Comparison of ENCODE assay signal across 9 mouse cellular contexts in the genomic region with DNA sequence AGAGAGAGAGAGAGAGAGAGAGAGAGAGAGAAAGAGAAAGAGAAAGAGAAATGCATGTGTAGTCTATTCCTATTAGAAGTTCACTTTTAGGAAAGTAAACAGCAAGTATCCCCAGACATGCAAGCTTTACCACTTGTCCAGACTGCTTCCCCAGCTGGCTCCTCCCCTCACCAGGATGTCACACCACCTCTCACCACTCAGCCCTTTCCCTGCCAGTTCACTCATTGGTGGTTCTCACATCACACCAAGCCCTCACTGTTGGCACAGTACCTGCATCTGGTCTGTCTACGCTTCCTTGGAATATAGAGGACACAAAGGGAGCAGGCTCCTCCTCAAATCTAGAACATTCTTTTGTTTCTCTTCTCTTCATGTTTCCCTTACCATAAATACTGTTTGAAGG. TPM values are rescaled to one million over a fixed set of nuclear protein-coding genes. Genes with fewer than 3 reads are reported as not detected.
A peak's percentile ranks its signal among the peaks of the same experiment; 100 is the strongest.
DNase-seq lines count a peak whose midpoint lies in the region; ATAC-seq and TF ChIP-seq lines count a peak whose summit lies in the region.
"Had no signal": no experiment of that assay in that cellular context is flagged by ENCODE, and none has a peak within 500 bp of the region (broad histone marks: within the 10 kb centered on the region; RNA-seq: fewer than 3 reads in every experiment).

No protein-coding gene starts in this region.

- no peak for TF ChIP-seq CTCF in intestine, postnatal 0 days (IDR thresholded peaks at IDR 0.05; ENCODE audit: low read depth)
- no peak for TF ChIP-seq CTCF in layer of hippocampus, adult 2 months (conservative IDR thresholded peaks at IDR 0.05)

- H3K4me1 ChIP-seq in intestine, postnatal 0 days (replicated peaks; ENCODE audit: control insufficient read depth, insufficient read depth, low read length), result peaks cover 10% of the 10 kb centered on the region; the same call in 1 of the 2 replicates
- 0 out of 2 replicates have a peak, but pooled peaks cover 5% of the 10 kb centered on the region for H3K4me1 ChIP-seq in stomach, embryonic 15.5 days

- ATAC-seq in intestine, postnatal 0 days, result peak; percentile 65
- ATAC-seq in stomach, embryonic 15.5 days (ENCODE audit: insufficient read depth, low FRiP score, low read depth), result peak; percentile 65; the same call in 1 of the 2 replicates

- no peaks in the 10 kb centered on the region for H3K9me3 ChIP-seq in intestine, postnatal 0 days (ENCODE audit: control insufficient read depth)
- no peaks in the 10 kb centered on the region for H3K9me3 ChIP-seq in stomach, embryonic 15.5 days
- H3K9me3 ChIP-seq: embryonic facial prominence, embryonic 13.5 days had no signal

- no peak overlapping the region for H3K9ac ChIP-seq in intestine, postnatal 0 days (ENCODE audit: low read depth, low read length)
- H3K9ac ChIP-seq in stomach, embryonic 15.5 days, result no peak overlapping the region
- H3K9ac ChIP-seq: embryonic facial prominence, embryonic 13.5 days had no signal

- H3K4me2 ChIP-seq in intestine, postnatal 0 days (replicated peaks; ENCODE audit: low read depth), result no peak overlapping the region
- H3K4me2 ChIP-seq in stomach, embryonic 15.5 days, result no peak overlapping the region
- H3K4me2 ChIP-seq: embryonic facial prominence, embryonic 13.5 days had no signal

- peak; percentile 22 for DNase-seq in embryo, embryonic 10 days (ENCODE audit: low spot score)
- DNase-seq in embryo, embryonic 11 days, result no peak
- DNase-seq in thymus, postnatal 4 days, result peak; percentile 18
- no peak for DNase-seq in thymus, adult 18-20 months
- DNase-seq in layer of hippocampus, adult 2 months (ENCODE audit: low spot score in 2 of 2), result no peak
- DNase-seq in gastrocnemius, postnatal 4 days (ENCODE audit: low spot score in 2 of 2), result no peak

- 26% methylated on average over 1 of the region's 1 CpGs for WGBS in intestine, postnatal 0 days
- 46% methylated on average over 1 of the region's 1 CpGs for WGBS in stomach, embryonic 15.5 days

- no peaks in the 10 kb centered on the region for H3K27me3 ChIP-seq in intestine, postnatal 0 days (replicated peaks; ENCODE audit: control insufficient read depth, insufficient read depth, low read length)
- H3K27me3 ChIP-seq in stomach, embryonic 15.5 days (replicated peaks), result no peaks in the 10 kb centered on the region
- H3K27me3 ChIP-seq: embryonic facial prominence, embryonic 13.5 days had no signal

- H3K27ac ChIP-seq in intestine, postnatal 0 days (ENCODE audit: low read depth, low read length), result no peak overlapping the region
- H3K27ac ChIP-seq in stomach, embryonic 15.5 days, result peak overlapping the region; percentile 44; the same call in 1 of the 2 replicates
- no peak overlapping the region for H3K27ac ChIP-seq in layer of hippocampus, adult 2 months
- H3K27ac ChIP-seq: embryonic facial prominence, embryonic 13.5 days had no signal

- H3K4me3 ChIP-seq in intestine, postnatal 0 days (ENCODE audit: low read depth, low read length), result no peak overlapping the region
- H3K4me3 ChIP-seq in stomach, embryonic 15.5 days (replicated peaks), result no peak overlapping the region
- H3K4me3 ChIP-seq in layer of hippocampus, adult 2 months, result no peak overlapping the region
- H3K4me3 ChIP-seq: embryonic facial prominence, embryonic 13.5 days had no signal

- no peaks in the 10 kb centered on the region for H3K36me3 ChIP-seq in intestine, postnatal 0 days (ENCODE audit: control insufficient read depth, insufficient read depth)
- H3K36me3 ChIP-seq in stomach, embryonic 15.5 days, result no peaks in the 10 kb centered on the region
- H3K36me3 ChIP-seq: embryonic facial prominence, embryonic 13.5 days had no signal

RNA-seq across cellular contexts. Expression of gene Stk38l, which starts 26.9 kb away (rescaled TPM):
- 11.6 and 13.4 TPM in 2 replicates for polyA plus RNA-seq in intestine, postnatal 0 days (2015; fragmentation: Nextera tagmentation; extraction: Ambion mirVana)
- polyA plus RNA-seq in stomach, embryonic 15.5 days (2015; fragmentation: Nextera tagmentation; extraction: Ambion mirVana), result 20.6 and 21.3 TPM in 2 replicates
- total RNA-seq in layer of hippocampus, adult 2 months (2021), result 10 to 100 TPM; 21.1 to 22.5 TPM
- 10 to 100 TPM; 10.7 to 11.9 TPM for total RNA-seq in gastrocnemius, postnatal 4 days (2021)

RNA-seq across cellular contexts. Expression of gene Arntl2, which starts 44.2 kb away (rescaled TPM):
- 0.52 and 0.76 TPM in 2 replicates for polyA plus RNA-seq in intestine, postnatal 0 days (2015; fragmentation: Nextera tagmentation; extraction: Ambion mirVana)
- polyA plus RNA-seq in stomach, embryonic 15.5 days (2015; fragmentation: Nextera tagmentation; extraction: Ambion mirVana), result 8.2 and 8.4 TPM in 2 replicates
- total RNA-seq in layer of hippocampus, adult 2 months (2021), result 10 to 100 TPM in 1 of 2 experiments, 1 to 10 TPM in 1; 9.0 to 10.4 TPM
- 1 to 10 TPM; 1.3 to 2.9 TPM for total RNA-seq in gastrocnemius, postnatal 4 days (2021)

Comparison
In these comparisons a context has a peak if more than half of its experiments do, and no peak if none do; other contexts are left out.
1. DNase-seq: peak in embryo, embryonic 10 days (single experiment) and thymus, postnatal 4 days (single experiment); none in embryo, embryonic 11 days (single experiment), thymus, adult 18-20 months (0 of 2), layer of hippocampus, adult 2 months (0 of 2) and gastrocnemius, postnatal 4 days (0 of 2).